Mouse (Mus musculus): ENCODE results near the gene Gm5414. TPM values are rescaled to one million over a fixed set of nuclear protein-coding genes. Genes with fewer than 3 reads are reported as not detected.

The Gm5414 gene
- polyA plus RNA-seq, 1 experiment: not detected

DNA sequence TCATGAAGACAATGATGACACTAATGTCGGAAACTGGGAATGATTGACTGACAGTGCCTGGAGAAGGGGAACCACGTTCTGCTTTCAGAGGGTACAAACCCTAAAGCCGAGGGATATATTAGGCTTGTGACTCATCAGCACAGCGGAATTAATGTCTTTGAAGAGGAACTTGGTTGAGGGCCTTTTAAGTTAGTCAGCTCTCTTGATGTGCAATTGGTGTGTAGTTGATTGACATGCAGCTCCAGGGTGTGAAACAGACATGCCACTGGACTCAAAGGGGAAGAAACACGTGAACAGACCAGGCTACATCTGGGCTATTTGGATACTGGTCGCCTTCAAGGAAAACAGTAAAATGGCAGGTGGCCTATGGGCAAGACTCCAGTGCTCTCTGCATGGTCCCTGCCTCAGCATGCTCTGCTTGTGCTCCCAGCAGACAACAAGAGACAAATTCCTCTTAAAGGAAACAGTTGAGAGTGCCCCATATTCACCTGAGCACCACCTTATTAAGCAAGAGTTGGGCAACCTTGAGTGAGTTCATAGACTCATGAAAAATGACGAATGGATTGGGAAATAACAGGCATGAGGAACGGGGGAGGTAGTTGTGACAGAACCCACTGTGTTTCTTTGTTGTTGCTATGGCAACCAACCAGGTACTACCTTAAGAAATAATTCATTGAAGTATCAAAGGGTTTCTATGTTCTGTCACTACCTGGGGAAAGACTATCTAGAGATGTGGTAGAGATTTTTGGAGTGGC, 44.6 kb downstream of the Gm5414 start:
- WGBS: 69% methylated on average over 8 of the region's 8 CpGs
- no peak overlapping the region for H3K27ac ChIP-seq (ENCODE audit: insufficient read depth, low read depth, low read length)

DNA sequence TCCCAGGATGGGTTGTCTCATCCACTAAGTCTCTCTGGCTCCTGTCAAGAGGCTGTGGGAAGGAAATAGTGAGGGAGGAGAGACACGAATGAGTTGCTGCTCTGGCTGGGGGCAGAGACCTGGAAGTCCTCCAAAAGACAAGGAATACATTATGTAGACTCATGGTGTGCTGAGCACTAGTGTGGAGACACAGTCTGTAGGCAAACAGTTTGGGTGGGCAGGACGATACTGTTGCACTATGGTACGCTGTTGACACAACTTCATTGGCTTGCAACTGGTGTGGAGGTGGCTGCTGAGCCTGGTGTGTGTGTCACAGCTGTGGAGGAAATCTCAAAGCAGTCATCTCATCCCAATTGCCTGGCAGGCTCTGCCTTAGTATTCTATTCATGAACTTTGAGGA, 46.3 kb downstream of the Gm5414 start:
- Histone ChIP-seq H3K27me3 (ENCODE audit: control insufficient read depth, insufficient read depth, low read length) (0 out of 2 replicates have a peak, but pooled peaks cover 5% of the 10 kb centered on the region), H3K27ac (ENCODE audit: insufficient read depth, low read depth, low read length) (no peak overlapping the region), H3K4me1 (ENCODE audit: control insufficient read depth, insufficient read depth, insufficient read length, low read length) (no peaks in the 10 kb centered on the region), H3K4me3 (ENCODE audit: low read depth, low read length) (no peak overlapping the region), H3K36me3 (ENCODE audit: control insufficient read depth, insufficient read depth, low read length) (no peaks in the 10 kb centered on the region)
- no peak for TF ChIP-seq POLR2A (IDR thresholded peaks at IDR 0.05; ENCODE audit: low read depth, low read length)
- no peak for TF ChIP-seq CTCF (IDR thresholded peaks at IDR 0.05; ENCODE audit: extremely low read depth, insufficient read length, insufficient replicate concordance, low read depth, low read length)
- WGBS: 59% methylated on average over 3 of the region's 3 CpGs

More for the DNA sequence above, 44.6 kb downstream of the Gm5414 start:
- no peaks in the 10 kb centered on the region for H3K4me1 ChIP-seq (ENCODE audit: control insufficient read depth, insufficient read depth, insufficient read length, low read length)
- H3K27me3 ChIP-seq (ENCODE audit: control insufficient read depth, insufficient read depth, low read length): peaks cover 9% of the 10 kb centered on the region; the same call in 1 of the 2 replicates
- no peak overlapping the region for H3K4me3 ChIP-seq (ENCODE audit: low read depth, low read length)
- H3K36me3 ChIP-seq (ENCODE audit: control insufficient read depth, insufficient read depth, low read length): no peaks in the 10 kb centered on the region
- TF ChIP-seq CTCF (IDR thresholded peaks at IDR 0.05; ENCODE audit: extremely low read depth, insufficient read length, insufficient replicate concordance, low read depth, low read length) (no peak), POLR2A (IDR thresholded peaks at IDR 0.05; ENCODE audit: low read depth, low read length) (no peak)

DNA sequence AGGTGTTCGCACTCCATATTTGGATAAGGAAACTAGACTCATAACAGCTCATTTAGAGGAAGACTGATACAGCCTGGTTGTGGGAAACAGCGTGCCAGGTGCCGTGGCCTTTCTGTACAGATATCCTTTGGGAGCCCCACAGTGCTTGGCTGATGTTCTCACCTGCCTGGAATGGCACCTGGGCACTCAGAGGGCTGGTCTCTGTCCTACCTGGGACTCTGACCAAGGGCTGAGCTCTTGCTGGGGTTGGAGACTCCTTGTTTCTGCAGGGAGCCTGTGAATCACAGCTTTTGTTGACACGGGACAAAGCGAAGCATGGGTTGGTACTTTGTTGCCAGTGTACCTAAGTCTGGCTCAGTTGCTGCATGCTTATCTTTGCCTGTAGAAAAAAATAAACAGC, 52.5 kb downstream of the Gm5414 start:
- Histone ChIP-seq H3K36me3 (ENCODE audit: control insufficient read depth, insufficient read depth, low read length) (no peaks in the 10 kb centered on the region), H3K4me3 (ENCODE audit: low read depth, low read length) (no peak overlapping the region), H3K27ac (ENCODE audit: insufficient read depth, low read depth, low read length) (no peak overlapping the region), H3K4me1 (ENCODE audit: control insufficient read depth, insufficient read depth, insufficient read length, low read length) (no peaks in the 10 kb centered on the region), H3K27me3 (ENCODE audit: control insufficient read depth, insufficient read depth, low read length) (peaks cover 22% of the 10 kb centered on the region)
- TF ChIP-seq POLR2A (IDR thresholded peaks at IDR 0.05; ENCODE audit: low read depth, low read length) (no peak), CTCF (IDR thresholded peaks at IDR 0.05; ENCODE audit: extremely low read depth, insufficient read length, insufficient replicate concordance, low read depth, low read length) (no peak)
- WGBS: 37% methylated on average over 5 of the region's 5 CpGs

Other genes starting within 250 kb of the Gm5414 start
- 35.1 and 43.1 TPM in 2 replicates for gene Krt7, start 217.1 kb downstream of the Gm5414 start, polyA plus RNA-seq (2012; rRNA removed)
- 0.29 and 0.30 TPM in 2 replicates for gene Krt87, start 189.4 kb downstream of the Gm5414 start, polyA plus RNA-seq (2012; rRNA removed)
- gene Krt88, start 180.4 kb downstream of the Gm5414 start, polyA plus RNA-seq (2012; rRNA removed): not detected in 2 replicates
- gene Krt81, start 164.4 kb downstream of the Gm5414 start, polyA plus RNA-seq (2012; rRNA removed): not detected in 2 replicates
- gene Krt86, start 154.7 kb downstream of the Gm5414 start, polyA plus RNA-seq (2012; rRNA removed): not detected in 2 replicates
- gene Krt83, start 136.7 kb downstream of the Gm5414 start, polyA plus RNA-seq (2012; rRNA removed): 0.08 and 0.48 TPM in 2 replicates
- gene Gm49425, start 110.9 kb downstream of the Gm5414 start, polyA plus RNA-seq (2012; rRNA removed): not detected in 2 replicates
- 0.27 TPM in 1 of 2 replicates, not detected in the other for gene Krt84, start 95.4 kb downstream of the Gm5414 start, polyA plus RNA-seq (2012; rRNA removed)
- gene Krt82, start 77.5 kb downstream of the Gm5414 start, polyA plus RNA-seq (2012; rRNA removed): not detected in 2 replicates
- 0.05 TPM in 1 of 2 replicates, not detected in the other for gene Krt90, start 65.2 kb downstream of the Gm5414 start, polyA plus RNA-seq (2012; rRNA removed)
- not detected in 2 replicates for gene Krt75, start 54.3 kb downstream of the Gm5414 start, polyA plus RNA-seq (2012; rRNA removed)
- not detected in 2 replicates for gene Gm5478, start 19.2 kb upstream of the Gm5414 start, polyA plus RNA-seq (2012; rRNA removed)
- gene Krt6b, start 52.1 kb upstream of the Gm5414 start, polyA plus RNA-seq (2012; rRNA removed): 0.08 TPM in 1 of 2 replicates, not detected in the other
- not detected in 2 replicates for gene Krt6a, start 66.1 kb upstream of the Gm5414 start, polyA plus RNA-seq (2012; rRNA removed)
- gene Krt5, start 84.7 kb upstream of the Gm5414 start, polyA plus RNA-seq (2012; rRNA removed): 0.15 and 0.43 TPM in 2 replicates
- gene Krt71, start 114.9 kb upstream of the Gm5414 start, polyA plus RNA-seq (2012; rRNA removed): not detected in 2 replicates
- not detected in 2 replicates for gene Krt72, start 158.3 kb upstream of the Gm5414 start, polyA plus RNA-seq (2012; rRNA removed)
- not detected in 2 replicates for gene Krt73, start 174.2 kb upstream of the Gm5414 start, polyA plus RNA-seq (2012; rRNA removed)
- not detected in 2 replicates for gene Krt2, start 190.0 kb upstream of the Gm5414 start, polyA plus RNA-seq (2012; rRNA removed)
- 0.09 TPM in 1 of 2 replicates, not detected in the other for gene Krt1, start 222.6 kb upstream of the Gm5414 start, polyA plus RNA-seq (2012; rRNA removed)
- not detected in 2 replicates for gene Krt77, start 241.5 kb upstream of the Gm5414 start, polyA plus RNA-seq (2012; rRNA removed)